Mouse (Mus musculus) E14TG2a.4 (cell line): ENCODE measurements around the gene Zbtb20.

Experiments
- CTCF ChIP-seq: conservative IDR thresholded peaks from 2 replicates; pipeline ENCODE4 v1.5.1; 2014; ENCODE audit warnings: low read length
- POU5F1 ChIP-seq: IDR thresholded peaks from 2 replicates; pipeline ENCODE4 v1.6.1; 2014; ENCODE audit warnings: low read length, borderline replicate concordance

DNA sequence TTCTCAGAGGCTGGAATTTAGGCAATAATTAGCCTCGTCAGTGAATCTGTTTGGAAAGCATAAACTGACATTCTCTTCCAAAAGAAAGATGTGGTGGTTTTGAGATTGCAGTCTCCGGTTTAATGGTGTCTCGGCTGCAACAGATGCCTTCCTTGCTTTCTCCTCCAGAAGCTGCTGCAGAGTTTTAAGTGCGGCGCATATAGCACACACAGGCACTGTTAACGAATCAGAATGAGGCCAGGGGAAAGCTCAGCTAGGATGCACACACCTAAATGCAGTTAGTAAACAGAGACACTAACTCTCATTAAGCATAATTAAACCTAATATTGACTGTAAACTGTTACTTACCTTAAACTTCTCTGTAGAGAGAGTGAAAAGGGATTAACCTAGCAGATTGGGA lies 160.0 kb downstream of the Zbtb20 start:
- TF ChIP-seq CTCF (no peak), POU5F1 (no peak)
